Mouse (Mus musculus) hindbrain, embryonic 16.5 days (tissue): ENCODE measurements around the gene Brf1. TPM values are rescaled to one million over a fixed set of nuclear protein-coding genes. Genes with fewer than 3 reads are reported as not detected.

Experiments
- ATAC-seq: fragments of 200-750 bp; cut with Nextera tagmentation; 2 replicates; pipeline ENCODE4 v1.8.0; 2017; ENCODE audit warnings: moderate TSS enrichment, moderate library complexity
- H3K27ac ChIP-seq: fragments of 300-500 bp; sonication (generic); 2 replicates; pipeline ENCODE4 v1.5.1; 2014; ENCODE audit warnings: low read depth, mild to moderate bottlenecking, control low read depth, low read length, moderate library complexity
- H3K27me3 ChIP-seq: fragments of 300-500 bp; sonication (generic); replicated peaks from 2 replicates; pipeline ENCODE4 v1.6.1; 2014; ENCODE audit warnings: low read length; ENCODE audit not compliant: control insufficient read depth, insufficient read depth
- H3K36me3 ChIP-seq: fragments of 300-500 bp; sonication (generic); 2 replicates; pipeline ENCODE4 v1.6.1; 2014; ENCODE audit warnings: mild to moderate bottlenecking, low read length, moderate library complexity, mixed read lengths; ENCODE audit not compliant: control insufficient read depth, insufficient read depth
- H3K4me1 ChIP-seq: fragments of 300-500 bp; sonication (generic); 2 replicates; pipeline ENCODE4 v1.6.1; 2014; ENCODE audit warnings: low read depth, low read length; ENCODE audit not compliant: control insufficient read depth, insufficient read depth
- H3K4me2 ChIP-seq: fragments of 300-500 bp; sonication (generic); 2 replicates; pipeline ENCODE4 v1.6.1; 2014; ENCODE audit warnings: mild to moderate bottlenecking, low read length, control low read depth, moderate library complexity
- H3K4me3 ChIP-seq: fragments of 300-500 bp; sonication (generic); 2 replicates; pipeline ENCODE4 v1.5.1; 2014; ENCODE audit warnings: mild to moderate bottlenecking, low read length, control low read depth, moderate library complexity
- H3K9ac ChIP-seq: fragments of 300-500 bp; sonication (generic); 2 replicates; pipeline ENCODE4 v1.6.1; 2014; ENCODE audit warnings: low read depth, mild to moderate bottlenecking, control low read depth, low read length, moderate library complexity
- H3K9me3 ChIP-seq: fragments of 300-500 bp; sonication (generic); 2 replicates; pipeline ENCODE4 v1.6.1; 2014; ENCODE audit warnings: mild to moderate bottlenecking, low read length, moderate library complexity; ENCODE audit not compliant: control insufficient read depth
- WGBS: fragments of 180-500 bp; shearing (Covaris S2); extraction: QIAGEN DNeasy Blood & Tissue Kit; methylation state at CpG from one replicate; pipeline ENCODE4 v1.1.7; 2014; 5-methylcytosine and 5-hydroxymethylcytosine counted together
- polyA plus RNA-seq: library from polyadenylated mRNA; unstranded; fragments of >200 nt; fragmentation: Nextera tagmentation; extraction: Ambion mirVana; gene quantifications from 2 replicates; pipeline ENCODE4 v1.2.1, GENCODE M21; 2015

The Brf1 gene
- 40.5 and 43.1 TPM in 2 replicates for polyA plus RNA-seq

- Histone ChIP-seq H3K4me3 (peak within 1 kb of the TSS; percentile 81), H3K36me3 (no peaks in the 10 kb centered on the region), H3K4me1 (peaks cover 21% of the 10 kb centered on the region), H3K27ac (peak within 1 kb of the TSS; percentile 90), H3K9ac (peak within 1 kb of the TSS; percentile 94), H3K27me3 (no peaks in the 10 kb centered on the region), H3K4me2 (peak within 1 kb of the TSS; percentile 84), H3K9me3 (no peaks in the 10 kb centered on the region)
- WGBS, result under 1% methylated on average over 83 of the region's 96 CpGs
- peak; percentile 98 for ATAC-seq
These were observed at the start of gene Brf1 for GRCm38 (mm10) chr12:113000294-113001132. Brf1 (minus strand) TSS chr12:113000704.

GRCm38 (mm10) chr12:113049836-113050235 lies 49.3 kb upstream of the Brf1 start:
- no peaks in the 10 kb centered on the region for H3K4me1 ChIP-seq
- no peak for ATAC-seq
- 93% methylated on average over 9 of the region's 9 CpGs for WGBS
- H3K9me3 ChIP-seq, result no peaks in the 10 kb centered on the region
- H3K36me3 ChIP-seq, result peaks cover 46% of the 10 kb centered on the region
- no peak overlapping the region for H3K9ac ChIP-seq
- H3K4me2 ChIP-seq, result no peak overlapping the region
- H3K27me3 ChIP-seq, result no peaks in the 10 kb centered on the region
- H3K4me3 ChIP-seq, result no peak overlapping the region
- no peak overlapping the region for H3K27ac ChIP-seq

- Histone ChIP-seq H3K9ac (no peak overlapping the region), H3K27me3 (no peaks in the 10 kb centered on the region), H3K9me3 (no peaks in the 10 kb centered on the region), H3K36me3 (peaks cover 47% of the 10 kb centered on the region), H3K4me3 (no peak overlapping the region), H3K4me1 (no peaks in the 10 kb centered on the region), H3K4me2 (no peak overlapping the region), H3K27ac (no peak overlapping the region; the same call in 1 of the 2 replicates)
- ATAC-seq, result peak; percentile 34; the same call in 1 of the 2 replicates
- WGBS, result 89% methylated on average over 5 of the region's 5 CpGs
These were observed 47.6 kb upstream of the Brf1 start for GRCm38 (mm10) chr12:113048103-113048502.

- H3K4me3 ChIP-seq, result no peak overlapping the region
- H3K9me3 ChIP-seq, result no peaks in the 10 kb centered on the region
- H3K4me2 ChIP-seq, result no peak overlapping the region
- no peak overlapping the region for H3K27ac ChIP-seq
- no peak overlapping the region for H3K9ac ChIP-seq
- H3K27me3 ChIP-seq, result no peaks in the 10 kb centered on the region
- peaks cover 40% of the 10 kb centered on the region for H3K36me3 ChIP-seq
- WGBS, result 90% methylated on average over 15 of the region's 15 CpGs
- ATAC-seq, result no peak
- H3K4me1 ChIP-seq, result peaks cover 3% of the 10 kb centered on the region; the same call in 1 of the 2 replicates
These were observed 46.4 kb upstream of the Brf1 start for GRCm38 (mm10) chr12:113046861-113047260.

GRCm38 (mm10) chr12:113044916-113045677 lies 44.6 kb upstream of the Brf1 start:
- no peaks in the 10 kb centered on the region for H3K9me3 ChIP-seq
- ATAC-seq, result no peak
- no peak overlapping the region for H3K4me3 ChIP-seq
- H3K36me3 ChIP-seq, result peaks cover 28% of the 10 kb centered on the region
- 80% methylated on average over 3 of the region's 3 CpGs for WGBS
- H3K27me3 ChIP-seq, result no peaks in the 10 kb centered on the region
- H3K4me2 ChIP-seq, result no peak overlapping the region
- H3K9ac ChIP-seq, result no peak overlapping the region
- H3K4me1 ChIP-seq, result peaks cover 19% of the 10 kb centered on the region
- no peak overlapping the region for H3K27ac ChIP-seq

GRCm38 (mm10) chr12:113042543-113042942 lies 42.0 kb upstream of the Brf1 start:
- Histone ChIP-seq H3K4me3 (no peak overlapping the region), H3K27me3 (no peaks in the 10 kb centered on the region), H3K36me3 (peaks cover 19% of the 10 kb centered on the region), H3K27ac (no peak overlapping the region), H3K9me3 (no peaks in the 10 kb centered on the region), H3K4me1 (peaks cover 19% of the 10 kb centered on the region), H3K4me2 (no peak overlapping the region), H3K9ac (no peak overlapping the region)
- ATAC-seq, result no peak
- WGBS, result 85% methylated on average over 2 of the region's 2 CpGs

GRCm38 (mm10) chr12:113041481-113042439 lies 41.3 kb upstream of the Brf1 start:
- Histone ChIP-seq H3K27ac (peak overlapping the region; percentile 80), H3K27me3 (no peaks in the 10 kb centered on the region), H3K4me2 (peak overlapping the region; percentile 32), H3K36me3 (peaks cover 14% of the 10 kb centered on the region), H3K4me1 (peaks cover 19% of the 10 kb centered on the region), H3K9ac (peak overlapping the region; percentile 25), H3K4me3 (no peak overlapping the region), H3K9me3 (no peaks in the 10 kb centered on the region)
- peak; percentile 90 for ATAC-seq
- WGBS, result 41% methylated on average over 15 of the region's 15 CpGs

- Histone ChIP-seq H3K4me2 (no peak overlapping the region), H3K36me3 (no peaks in the 10 kb centered on the region), H3K27ac (no peak overlapping the region), H3K27me3 (no peaks in the 10 kb centered on the region), H3K4me3 (no peak overlapping the region), H3K9ac (no peak overlapping the region), H3K9me3 (no peaks in the 10 kb centered on the region), H3K4me1 (peaks cover 20% of the 10 kb centered on the region)
- WGBS, result 96% methylated on average over 4 of the region's 4 CpGs
- no peak for ATAC-seq
These were observed 37.9 kb upstream of the Brf1 start for GRCm38 (mm10) chr12:113038414-113038813.
